Mouse (Mus musculus): ENCODE results near the gene Ddx24.

The Ddx24 gene

GRCm38 (mm10) chr12:103389348-103389727 is 36.3 kb downstream of the Ddx24 start:
- no peak for DNase-seq (ENCODE audit: low spot score)

GRCm38 (mm10) chr12:103388505-103389347 is 36.9 kb downstream of the Ddx24 start, which contains the start of gene Otub2:
Gene Otub2 (plus strand): TSS chr12:103388682.
- DNase-seq (ENCODE audit: low spot score): peak; percentile 97

DNA sequence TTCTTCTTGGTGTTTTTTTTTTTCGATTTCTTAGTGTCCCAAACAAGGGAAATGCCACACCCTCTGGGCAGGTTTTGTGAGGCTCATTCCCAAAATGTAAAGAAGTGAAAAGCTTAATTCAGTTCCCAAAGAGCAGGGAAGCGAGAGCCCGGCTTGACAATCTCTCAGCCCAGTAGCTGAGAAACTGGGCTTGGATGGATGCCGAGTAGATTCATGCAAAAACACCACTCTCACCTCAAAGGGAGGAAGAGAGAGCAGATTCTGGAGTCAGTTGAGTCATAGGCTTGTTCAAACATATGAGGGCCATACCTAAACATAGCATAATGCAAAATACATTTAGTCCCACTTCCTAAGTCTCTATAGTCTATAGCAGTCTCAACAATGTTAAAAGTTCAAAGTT is 45.4 kb downstream of the Ddx24 start:
- DNase-seq (ENCODE audit: low spot score): no peak

- DNase-seq (ENCODE audit: low spot score): no peak
Observed at GRCm38 (mm10) chr12:103376774-103377173, 48.9 kb downstream of the Ddx24 start.

DNA sequence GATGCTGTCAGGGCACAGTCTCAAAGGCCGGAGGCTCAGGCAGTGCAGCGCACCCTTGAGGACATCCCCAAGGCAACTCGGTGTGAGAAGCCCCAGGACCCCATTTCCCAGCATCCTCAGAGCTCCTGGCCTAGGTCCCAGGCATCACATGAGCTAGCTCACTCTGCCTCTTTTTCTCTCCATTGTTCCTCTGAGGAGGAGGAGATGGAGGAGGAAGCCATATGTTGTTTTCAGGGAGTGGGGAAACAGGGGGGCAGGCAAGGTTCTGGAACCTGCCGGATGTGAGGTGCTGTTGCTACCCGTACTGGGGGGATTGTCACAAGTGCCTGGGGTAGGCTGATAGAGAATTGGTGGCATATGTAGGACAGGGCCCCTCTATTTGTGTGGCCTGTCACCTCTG is 49.5 kb downstream of the Ddx24 start:
- DNase-seq (ENCODE audit: low spot score): no peak

- DNase-seq (ENCODE audit: low spot score): no peak
Observed at GRCm38 (mm10) chr12:103373530-103374236, 51.9 kb downstream of the Ddx24 start.

GRCm38 (mm10) chr12:103371711-103372110 is 53.9 kb downstream of the Ddx24 start:
- DNase-seq (ENCODE audit: low spot score): peak; percentile 44

- no peak for DNase-seq (ENCODE audit: low spot score)
Observed at GRCm38 (mm10) chr12:103370861-103371260, 54.8 kb downstream of the Ddx24 start.

DNA sequence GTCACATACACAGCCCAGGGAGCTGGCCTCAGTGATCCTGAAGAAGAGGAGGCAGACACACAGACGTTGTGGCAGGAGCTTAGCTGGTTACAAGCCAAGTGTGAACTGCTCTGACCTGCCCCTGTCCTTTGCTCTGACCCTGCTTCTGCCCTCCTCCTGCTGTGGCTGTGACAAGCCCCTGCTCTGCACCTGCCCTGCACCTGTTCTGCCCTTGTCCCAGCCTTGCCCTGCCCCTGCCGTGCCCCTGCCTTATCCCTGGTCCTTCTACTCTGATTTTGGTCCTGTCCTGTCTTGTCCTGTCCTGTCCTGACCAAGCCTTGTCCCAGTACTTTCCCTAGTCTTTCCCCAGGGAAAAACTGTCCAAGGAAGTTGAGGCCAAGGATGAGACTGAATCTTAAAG is 56.9 kb downstream of the Ddx24 start:
- DNase-seq (ENCODE audit: low spot score): no peak

DNA sequence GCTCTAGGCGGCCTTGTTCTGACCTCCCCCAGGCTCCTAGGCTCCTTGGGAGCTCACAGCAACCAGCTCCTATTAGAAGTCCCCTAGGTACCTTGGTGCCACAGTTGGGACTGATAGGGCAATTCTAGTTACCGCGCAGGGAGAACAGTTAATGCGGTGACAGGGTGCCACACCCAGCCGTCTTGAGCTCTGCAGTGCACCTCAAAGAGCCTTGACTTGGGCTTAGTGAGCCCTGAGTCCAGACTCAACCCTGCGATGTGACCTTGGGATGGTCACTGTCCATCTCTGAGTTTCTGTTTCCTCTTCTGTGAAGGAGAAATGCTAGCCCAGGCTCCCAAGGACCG is 57.3 kb downstream of the Ddx24 start:
- DNase-seq (ENCODE audit: low spot score): no peak

- peak; percentile 72 for DNase-seq (ENCODE audit: low spot score)
Observed at GRCm38 (mm10) chr12:103367620-103368325, 57.9 kb downstream of the Ddx24 start.

DNA sequence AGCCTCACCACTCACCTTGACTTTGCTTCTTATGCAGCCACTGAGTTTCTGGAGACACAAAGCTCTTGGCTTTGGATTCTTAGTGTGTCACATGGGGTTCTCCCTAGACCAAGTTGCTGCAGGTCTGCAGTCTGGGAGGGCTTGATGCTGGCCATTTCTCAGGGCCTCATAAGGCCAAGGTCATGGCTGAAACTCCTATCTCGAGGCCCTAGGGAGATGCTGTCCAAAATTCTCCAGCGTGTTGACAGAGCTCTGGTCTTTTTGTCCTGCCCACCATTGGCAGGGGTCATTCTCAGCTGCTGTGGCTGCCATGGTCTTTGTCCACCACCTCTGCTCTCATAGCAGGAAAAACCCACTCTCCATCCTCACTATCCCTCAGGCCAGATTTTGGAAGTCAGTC is 58.5 kb downstream of the Ddx24 start:
- no peak for DNase-seq (ENCODE audit: low spot score)

DNA sequence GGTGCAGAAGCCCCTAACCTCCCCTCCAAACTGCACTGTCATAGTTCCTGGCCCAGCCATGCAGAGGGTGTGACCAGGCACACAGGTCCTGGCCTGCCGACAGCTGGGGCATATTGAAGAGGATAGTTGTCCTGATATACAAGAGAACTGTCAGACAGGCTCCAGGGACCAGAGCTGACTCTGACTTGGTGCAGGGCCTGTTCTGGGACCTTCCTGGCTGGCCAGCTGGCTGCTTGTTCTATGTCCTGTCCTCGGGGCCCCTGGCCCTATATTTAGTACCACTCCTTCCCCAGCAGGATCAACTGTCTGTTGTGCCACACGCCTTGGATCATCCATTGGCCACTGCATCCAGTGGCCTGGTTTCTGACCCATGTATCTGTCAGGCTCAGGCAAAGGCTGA is 63.3 kb downstream of the Ddx24 start:
- DNase-seq (ENCODE audit: low spot score): no peak

DNA sequence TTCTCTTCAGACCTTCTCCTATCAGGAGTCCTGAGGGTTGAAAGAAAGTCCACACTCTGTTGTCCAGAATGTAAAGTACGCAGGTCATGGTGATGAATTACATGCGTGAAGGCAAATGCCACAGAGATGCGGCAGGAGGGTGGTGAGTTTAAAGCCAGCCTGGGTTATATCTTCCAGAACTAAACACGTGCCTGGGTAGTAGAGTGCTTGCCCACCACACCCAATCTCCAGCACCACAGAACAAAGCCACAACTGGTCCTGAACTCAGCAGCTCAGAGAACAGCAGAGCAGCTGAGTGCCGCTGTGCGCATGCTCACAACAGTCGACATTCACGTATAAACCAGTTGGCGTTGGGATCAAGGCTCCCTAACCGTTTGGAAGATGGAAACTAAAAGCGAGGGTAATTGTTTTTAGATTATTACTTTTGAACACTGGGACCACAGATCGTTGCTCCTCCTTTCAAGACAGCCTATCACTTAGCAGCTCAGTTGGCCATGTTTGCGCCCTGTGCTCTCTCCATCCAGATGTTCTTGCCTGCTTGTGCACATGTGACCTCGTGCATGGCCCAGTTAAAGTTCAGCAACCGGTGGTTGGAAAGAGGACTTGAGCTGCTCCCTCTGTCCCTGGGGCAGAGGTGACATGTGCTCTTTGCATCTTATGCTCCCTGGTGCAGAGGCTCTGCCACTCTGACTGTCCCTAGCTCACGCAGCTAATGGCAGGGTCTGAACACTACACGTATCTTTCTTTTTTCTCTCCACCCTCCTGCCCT is 63.9 kb downstream of the Ddx24 start:
- DNase-seq (ENCODE audit: low spot score): no peak

DNA sequence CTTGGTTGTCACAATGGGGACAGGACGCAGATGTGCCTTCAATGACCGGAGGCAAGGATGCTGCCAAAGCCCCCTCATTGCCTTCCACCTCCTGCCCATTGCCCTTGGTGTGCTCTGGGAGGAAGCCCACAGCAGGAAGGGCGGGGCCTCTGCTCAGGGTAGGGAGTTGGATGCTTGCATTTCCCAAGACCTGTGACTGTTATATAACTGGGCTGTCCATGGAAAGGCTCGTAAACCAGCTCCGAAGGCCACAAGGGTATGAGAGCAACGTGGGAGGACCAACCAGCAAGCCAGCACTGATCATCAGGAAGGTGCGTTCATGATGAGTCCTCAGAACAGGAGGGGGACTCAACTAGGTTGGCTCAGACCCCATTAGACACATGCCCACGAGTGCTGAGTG is 64.8 kb downstream of the Ddx24 start:
- no peak for DNase-seq (ENCODE audit: low spot score)

DNA sequence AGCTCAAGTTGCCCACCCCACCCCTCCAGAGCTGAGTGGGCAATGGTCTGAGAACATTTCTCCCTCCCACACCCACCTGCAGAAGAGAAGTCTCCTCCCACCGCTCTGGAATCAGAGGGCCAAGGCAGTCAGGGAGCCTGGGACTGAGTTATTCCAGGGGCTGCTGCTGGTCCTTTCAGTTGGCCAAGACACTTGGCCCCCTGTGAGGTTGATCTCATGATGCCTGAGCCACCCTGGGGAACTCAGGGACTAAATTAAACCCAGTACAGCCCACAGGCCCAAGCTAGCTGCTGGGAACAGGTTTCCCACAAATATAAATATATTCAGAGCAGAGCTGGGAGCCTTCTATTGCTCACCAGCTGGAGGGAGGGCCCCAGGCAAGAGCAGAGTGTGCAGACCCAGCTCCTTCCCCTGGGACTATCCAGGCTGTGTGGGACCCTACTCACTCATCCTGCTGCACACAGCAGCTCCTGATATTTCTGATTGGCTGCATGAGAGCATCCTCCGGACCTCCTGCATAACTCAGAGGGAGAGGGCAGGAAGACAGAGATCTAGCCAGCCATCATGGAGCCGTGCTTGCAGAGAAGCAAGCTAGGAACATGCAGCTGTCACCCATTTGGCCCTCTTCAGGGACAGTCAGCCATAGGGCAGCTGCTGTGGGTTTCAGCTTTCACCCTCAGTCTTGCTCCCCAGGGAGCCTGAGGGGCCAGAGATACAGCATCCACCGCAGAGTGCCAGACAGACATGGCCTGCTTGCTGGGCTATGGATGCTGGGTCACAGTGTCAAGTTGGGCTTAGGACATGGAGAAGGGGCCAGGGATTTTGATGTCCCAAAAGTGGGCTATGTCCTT is 66.5 kb downstream of the Ddx24 start:
- DNase-seq (ENCODE audit: low spot score): no peak

DNA sequence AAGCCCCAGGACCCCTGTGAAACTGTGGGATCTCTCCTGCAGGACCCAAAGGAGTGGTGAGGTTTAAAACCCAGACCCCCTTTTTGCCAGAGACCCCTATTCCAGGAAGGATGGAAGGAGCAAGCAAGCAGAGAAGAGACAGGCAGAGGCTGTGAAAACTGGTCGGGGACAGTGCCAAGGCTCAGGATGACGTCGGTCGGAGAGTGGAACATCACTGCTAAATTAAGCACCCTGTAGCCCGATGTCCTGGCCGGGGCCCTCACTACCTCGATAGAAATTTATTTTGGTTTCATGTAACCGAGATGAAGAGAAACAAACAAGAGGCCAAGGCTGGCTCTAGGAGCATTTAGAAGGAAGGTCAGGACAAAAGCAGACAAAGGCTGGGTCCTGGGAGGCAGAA is 67.4 kb downstream of the Ddx24 start:
- DNase-seq (ENCODE audit: low spot score): no peak
